Mouse (Mus musculus) gastrocnemius, adult 18-20 months (tissue): ENCODE results near the gene Cadps. TPM values are rescaled to one million over a fixed set of nuclear protein-coding genes. Genes with fewer than 3 reads are reported as not detected.

Source experiments
- DNase-seq: peaks from one replicate; pipeline ENCODE4 v3.0.0; 2021; ENCODE audit warnings: low spot score
- total RNA-seq, 2 experiments: library from RNA; stranded (reverse); gene quantifications; 2 replicates each; pipeline ENCODE4 v1.2.3; 2021

The Cadps gene
- total RNA-seq, 2 experiments from 2014 or later: 0.07 TPM; not detected in 1

- DNase-seq: no peak
Observed at GRCm38 (mm10) chr14:12341789-12342457, 481.0 kb downstream of the Cadps start.

DNA sequence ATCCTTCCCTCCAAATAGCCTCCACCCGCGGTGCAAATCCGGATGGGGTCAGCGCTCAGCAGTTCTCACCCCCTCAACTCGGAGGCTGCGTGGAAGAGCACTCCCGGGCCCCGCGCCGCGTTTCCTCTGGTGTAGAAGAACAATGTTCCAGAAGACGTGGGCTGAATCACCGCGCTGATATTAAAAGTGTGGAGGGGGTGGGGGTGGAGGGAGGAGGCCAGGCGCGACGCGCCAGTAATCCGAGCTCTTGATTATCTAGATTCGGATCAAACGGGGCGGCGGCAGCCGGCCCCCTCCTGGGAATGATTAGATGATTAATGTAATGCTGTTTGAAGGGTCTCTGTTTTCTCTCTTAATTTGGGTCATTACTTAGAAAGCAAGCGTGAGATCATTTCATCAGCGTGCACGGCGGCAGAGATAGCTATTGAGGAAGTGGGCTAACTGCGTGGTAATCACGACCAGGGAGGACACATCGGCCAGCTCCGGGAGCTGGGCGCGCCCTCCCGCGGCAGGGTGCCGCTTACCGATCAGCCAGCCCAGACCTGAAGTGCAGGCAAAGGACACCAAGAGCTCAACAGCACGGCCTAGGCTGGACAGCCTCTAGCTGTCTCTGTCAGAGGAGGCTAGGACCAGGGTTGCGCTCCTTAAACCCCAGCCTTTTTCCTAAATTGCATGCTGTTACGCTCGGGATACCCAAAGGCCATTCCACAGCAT is 481.6 kb downstream of the Cadps start:
- no peak for DNase-seq

DNA sequence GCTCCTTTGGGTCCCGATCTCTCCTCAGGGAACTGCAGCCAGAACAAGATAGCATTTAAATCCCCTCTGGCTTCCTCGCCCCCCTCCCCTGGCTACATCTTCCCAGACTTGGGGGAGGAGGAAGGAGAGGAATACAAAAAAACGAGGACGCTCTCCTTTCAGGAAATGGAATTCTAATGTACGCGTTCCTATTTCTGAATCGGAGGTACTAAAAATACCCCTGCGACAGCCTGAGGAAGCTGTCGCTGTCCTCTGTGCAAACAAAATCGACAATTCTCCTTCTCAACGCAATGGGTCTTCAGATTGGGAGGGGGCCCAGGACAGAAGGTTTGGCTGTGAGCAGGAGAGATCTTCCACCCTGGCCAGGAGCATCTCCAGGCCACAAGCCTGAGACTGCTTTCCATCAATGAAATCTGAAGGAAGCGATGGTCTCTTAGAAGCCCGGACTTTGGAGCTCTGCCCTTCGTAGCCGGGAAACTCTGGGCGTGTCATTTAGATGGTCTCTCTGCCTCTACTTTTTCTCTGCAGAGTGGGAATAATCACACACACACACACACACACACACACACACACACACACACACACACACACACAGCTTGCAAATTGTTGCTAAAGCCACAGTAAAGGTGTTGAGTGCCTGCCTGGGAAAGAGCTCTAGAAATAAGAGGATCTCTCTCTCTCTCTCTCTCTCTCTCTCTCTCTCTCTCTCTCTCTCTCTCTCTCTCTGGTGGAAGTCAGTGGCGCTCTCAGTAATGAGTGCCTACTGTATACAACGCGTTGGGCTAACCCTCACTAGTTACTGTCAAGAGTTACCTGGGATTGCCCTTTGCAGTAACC is 482.4 kb downstream of the Cadps start:
- no peak for DNase-seq

- DNase-seq: no peak
Observed at GRCm38 (mm10) chr14:12338811-12339565, 483.9 kb downstream of the Cadps start.

GRCm38 (mm10) chr14:12337998-12338809 is 484.7 kb downstream of the Cadps start:
- no peak for DNase-seq

DNA sequence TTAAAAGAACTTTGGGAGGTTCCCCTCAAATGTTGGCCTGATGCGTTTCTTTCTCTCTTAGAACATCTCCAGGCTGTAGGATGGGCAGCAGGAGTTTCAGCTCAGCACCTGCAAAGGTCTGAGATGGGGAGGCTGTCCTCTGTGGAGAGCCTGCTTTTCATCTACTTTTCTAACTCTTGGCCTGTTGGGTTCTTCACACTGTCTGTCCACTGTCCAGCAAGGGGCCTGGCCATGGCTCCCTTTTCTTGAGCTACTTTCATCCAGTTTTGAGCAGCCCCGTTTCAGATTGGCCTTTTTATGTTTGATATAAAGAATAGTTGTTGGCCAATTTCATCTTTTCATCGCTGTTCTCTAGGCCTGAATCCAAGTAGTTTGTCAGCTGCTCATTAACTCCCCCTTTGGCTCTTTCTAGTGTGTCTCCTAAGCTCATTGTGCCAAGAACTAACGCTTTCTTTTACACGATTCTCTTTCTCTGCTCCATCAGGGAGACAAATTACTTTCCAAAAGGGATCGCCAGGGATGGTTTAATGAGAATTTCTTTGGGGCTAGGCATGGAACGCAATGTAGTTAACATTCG is 485.4 kb downstream of the Cadps start:
- no peak for DNase-seq

GRCm38 (mm10) chr14:12334925-12335324 is 488.0 kb downstream of the Cadps start:
- DNase-seq: no peak

DNA sequence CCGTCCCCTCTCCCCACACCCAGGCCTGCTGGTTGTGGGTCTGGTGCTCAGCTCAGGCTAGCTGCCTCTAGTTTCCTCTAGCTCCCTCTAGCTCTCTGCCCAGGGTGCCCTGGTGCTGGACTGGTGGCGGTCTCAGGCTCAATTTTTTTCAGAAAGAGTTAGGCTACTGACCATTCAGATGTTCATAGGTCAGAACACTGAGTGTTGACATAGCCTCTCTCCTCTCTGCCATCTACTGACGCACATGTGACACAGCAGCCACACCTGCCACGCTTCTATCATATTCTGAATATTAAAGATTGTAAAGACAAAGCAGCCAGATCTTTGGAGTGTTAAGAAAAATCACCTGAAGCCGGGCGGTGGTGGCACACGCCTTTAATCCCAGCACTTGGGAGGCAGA is 489.3 kb downstream of the Cadps start:
- DNase-seq: no peak
